Comparison of ENCODE assay signal across 16 mouse cellular contexts in the genomic region with DNA sequence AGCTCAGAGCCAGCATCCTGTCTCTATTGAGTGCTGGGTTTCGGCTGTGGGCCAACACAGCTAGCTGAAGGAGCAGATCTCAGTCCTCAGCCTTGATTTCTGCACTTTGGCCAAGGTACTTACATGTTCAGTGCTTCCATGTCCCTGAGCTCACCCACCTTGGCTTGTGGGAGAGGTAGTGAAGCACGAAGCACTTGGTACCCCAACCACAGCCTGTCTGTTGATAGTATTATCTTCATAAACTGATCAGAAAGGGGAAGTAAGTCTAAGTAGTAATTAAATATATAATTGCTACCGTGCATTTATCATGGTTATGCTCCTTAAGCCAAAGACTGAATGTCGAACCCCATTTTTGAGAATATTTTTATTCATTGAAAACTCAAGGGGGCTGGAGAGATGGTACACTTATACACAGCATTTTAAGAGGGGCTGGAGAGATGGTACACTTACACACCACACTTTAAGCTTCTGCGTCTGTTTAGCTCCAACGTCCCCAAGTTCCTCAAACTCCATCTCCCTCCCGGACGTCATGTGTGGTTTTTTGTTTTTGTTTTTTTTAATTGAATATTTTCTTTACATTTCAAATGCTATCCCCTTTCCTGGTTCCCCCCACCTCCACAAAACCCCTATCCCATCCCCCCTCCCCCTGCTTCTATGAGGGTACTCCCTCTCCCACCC.
"Had no signal": no experiment of that assay in that cellular context is flagged by ENCODE, and none has a peak within 500 bp of the region (broad histone marks: within the 10 kb centered on the region; RNA-seq: fewer than 3 reads in every experiment).

No protein-coding gene starts in this region.

- H3K4me2 ChIP-seq: lung, embryonic 14.5 days; midbrain, embryonic 12.5 days; neural tube, embryonic 13.5 days had no signal

- H3K4me3 ChIP-seq: midbrain, embryonic 10.5 days; midbrain, embryonic 12.5 days; myocyte; neural tube, embryonic 13.5 days had no signal

- DNase-seq: lung, adult 18-20 months; lung, embryonic 14.5 days; lung, postnatal 10 days; lung, postnatal 4 days; midbrain, embryonic 14.5 days; right cerebral cortex, postnatal 25 days; right cerebral cortex, postnatal 4 days; spleen, adult 18-20 months; thymus, adult 18-20 months; thymus, postnatal 14 days; thymus, postnatal 36 days had no signal

- H3K36me3 ChIP-seq: midbrain, embryonic 10.5 days; midbrain, embryonic 12.5 days; neural tube, embryonic 13.5 days had no signal

- H3K4me1 ChIP-seq: midbrain, embryonic 10.5 days; midbrain, embryonic 12.5 days; neural tube, embryonic 13.5 days had no signal

- H3K27me3 ChIP-seq: midbrain, embryonic 12.5 days; neural tube, embryonic 13.5 days had no signal

- H3K9ac ChIP-seq: lung, embryonic 14.5 days; midbrain, embryonic 12.5 days; neural tube, embryonic 13.5 days had no signal

- H3K9me3 ChIP-seq: midbrain, embryonic 10.5 days; midbrain, embryonic 12.5 days; neural tube, embryonic 13.5 days had no signal

- H3K27ac ChIP-seq: midbrain, embryonic 10.5 days; midbrain, embryonic 12.5 days; neural tube, embryonic 13.5 days had no signal

- ATAC-seq: midbrain, embryonic 16.5 days had no signal
